Mouse (Mus musculus): ENCODE measurements around the gene BC003965.

GRCm38 (mm10) chr17:25189091-25189490 lies 4.7 kb downstream of the BC003965 start:
- no peak for TF ChIP-seq CTCF (conservative IDR thresholded peaks at IDR 0.05; ENCODE audit: insufficient read depth, insufficient read length, low read depth, low read length)
- no peak for TF ChIP-seq POLR2A (IDR thresholded peaks at IDR 0.05; ENCODE audit: low read depth, low read length)

Measured in kidney, adult 2 months (tissue).